Mouse (Mus musculus) limb, embryonic 14.5 days (tissue): Measurements from ENCODE around the gene Zbtb49. TPM values are rescaled to one million over a fixed set of nuclear protein-coding genes. Genes with fewer than 3 reads are reported as not detected.
A peak's percentile ranks its signal among the peaks of the same experiment; 100 is the strongest.

ENCODE experiments used
- ATAC-seq: fragments of 200-750 bp; cut with Nextera tagmentation; 2 replicates; pipeline ENCODE4 v1.8.0; 2017; ENCODE audit warnings: low read depth, moderate number of reproducible peaks, moderate TSS enrichment; ENCODE audit not compliant: low FRiP score
- DNase-seq: peaks from one replicate; pipeline ENCODE4 v3.0.0-alpha.2; 2015; ENCODE audit warnings: low spot score
- H3K27ac ChIP-seq: fragments of 300-500 bp; sonication (generic); replicated peaks from 2 replicates; pipeline ENCODE4 v1.5.1; 2014; ENCODE audit warnings: low read depth, mild to moderate bottlenecking, low read length, moderate library complexity, mixed read lengths
- H3K27me3 ChIP-seq: fragments of 300-500 bp; sonication (generic); 2 replicates; pipeline ENCODE4 v1.6.1; 2014; ENCODE audit warnings: low read length, mixed read lengths; ENCODE audit not compliant: control insufficient read depth, insufficient read depth
- H3K36me3 ChIP-seq: fragments of 300-500 bp; sonication (generic); 2 replicates; pipeline ENCODE4 v1.6.1; 2014; ENCODE audit warnings: mild to moderate bottlenecking, low read length, moderate library complexity, mixed read lengths; ENCODE audit not compliant: control insufficient read depth, insufficient read depth
- H3K4me1 ChIP-seq: fragments of 300-500 bp; sonication (generic); 2 replicates; pipeline ENCODE4 v1.6.1; 2014; ENCODE audit warnings: antibody characterized with exemption, low read length, mixed read lengths; ENCODE audit not compliant: control insufficient read depth, insufficient read depth
- H3K4me2 ChIP-seq: fragments of 300-500 bp; sonication (generic); replicated peaks from 2 replicates; pipeline ENCODE4 v1.6.1; 2014; ENCODE audit warnings: low read depth, mild to moderate bottlenecking, low read length, moderate library complexity; ENCODE audit not compliant: severe bottlenecking
- H3K4me3 ChIP-seq: fragments of 300-500 bp; sonication (generic); replicated peaks from 2 replicates; pipeline ENCODE4 v1.5.1; 2014; ENCODE audit warnings: low read length
- H3K9ac ChIP-seq: fragments of 300-500 bp; sonication (generic); 2 replicates; pipeline ENCODE4 v1.6.1; 2014; ENCODE audit warnings: mild to moderate bottlenecking, low read depth, low read length, moderate library complexity; ENCODE audit not compliant: severe bottlenecking
- H3K9me3 ChIP-seq: fragments of 300-500 bp; sonication (generic); 2 replicates; pipeline ENCODE4 v1.6.1; 2016; ENCODE audit warnings: low read length; ENCODE audit not compliant: control insufficient read depth
- POLR2A ChIP-seq: fragments of 200-500 bp; IDR thresholded peaks from 2 replicates; pipeline ENCODE4 v1.8.0; 2012; ENCODE audit warnings: inconsistent platforms, mild to moderate bottlenecking, moderate library complexity, borderline replicate concordance; ENCODE audit not compliant: insufficient read depth, insufficient read length; ENCODE audit errors: extremely low read depth
- WGBS: fragments of 180-500 bp; shearing (Covaris S2); extraction: QIAGEN DNeasy Blood & Tissue Kit; methylation state at CpG from one replicate; pipeline ENCODE4 v1.1.7; 2014; 5-methylcytosine and 5-hydroxymethylcytosine counted together
- polyA plus RNA-seq, 2 experiments: library from polyadenylated mRNA; depleted of rRNA in 1 of 2; stranded (reverse) in 1 of 2; unstranded in 1 of 2; fragments of >200 nt; fragmentation: Nextera tagmentation in 1 of 2; extraction: Ambion mirVana in 1 of 2; gene quantifications; 2 replicates each; pipeline versions ENCODE4 v1.2.1 to v1.2.3; 2012 to 2014

Gene Zbtb49
- polyA plus RNA-seq (2012; rRNA removed) (22.3 and 27.9 TPM in 2 replicates), polyA plus RNA-seq (2014; fragmentation: Nextera tagmentation; extraction: Ambion mirVana) (12.4 and 14.0 TPM in 2 replicates)

- WGBS = 0% methylated on average over 38 of the region's 55 CpGs
- Histone ChIP-seq H3K4me2 (peak within 1 kb of the TSS; percentile 86), H3K27me3 (no peaks in the 10 kb centered on the region), H3K4me1 (peaks cover 18% of the 10 kb centered on the region), H3K36me3 (peaks cover 36% of the 10 kb centered on the region), H3K9ac (peak within 1 kb of the TSS; percentile 81), H3K27ac (0 out of 2 replicates have a peak within 1 kb of the TSS, but pooled peaks have one; percentile 48), H3K9me3 (no peaks in the 10 kb centered on the region), H3K4me3 (peak within 1 kb of the TSS; percentile 90)
- peak; percentile 81; the same call in 1 of the 2 replicates for TF ChIP-seq POLR2A
- ATAC-seq (peak; percentile 92), DNase-seq (peak; percentile 84)
Measured at GRCm38 (mm10) chr5:38220328-38220912, at the start of gene Zbtb49, which contains the start of gene Lyar. Gene Zbtb49 (minus strand): TSS chr5:38220457. Gene Lyar (plus strand): TSS chr5:38220470.

GRCm38 (mm10) chr5:38260107-38260682 is 39.9 kb upstream of the Zbtb49 start, which contains the start of gene Tmem128:
Gene Tmem128 (plus strand): TSS chr5:38260185.
- Histone ChIP-seq H3K27ac (peak within 1 kb of the TSS; percentile 86), H3K27me3 (no peaks in the 10 kb centered on the region), H3K4me1 (0 out of 2 replicates have a peak, but pooled peaks cover 2% of the 10 kb centered on the region), H3K9ac (peak within 1 kb of the TSS; percentile 76), H3K9me3 (no peaks in the 10 kb centered on the region), H3K36me3 (peaks cover 30% of the 10 kb centered on the region), H3K4me3 (peak within 1 kb of the TSS; percentile 66), H3K4me2 (peak within 1 kb of the TSS; percentile 73)
- TF ChIP-seq POLR2A = peak; percentile 90; the same call in 1 of the 2 replicates
- under 1% methylated on average over 40 of the region's 40 CpGs for WGBS
- DNase-seq (peak; percentile 18), ATAC-seq (peak; percentile 81; the same call in 1 of the 2 replicates)

GRCm38 (mm10) chr5:38259455-38260106 is 39.3 kb upstream of the Zbtb49 start:
- no peak for TF ChIP-seq POLR2A
- Histone ChIP-seq H3K36me3 (peaks cover 24% of the 10 kb centered on the region), H3K9me3 (no peaks in the 10 kb centered on the region), H3K4me2 (peak overlapping the region; percentile 73), H3K4me1 (0 out of 2 replicates have a peak, but pooled peaks cover 2% of the 10 kb centered on the region), H3K4me3 (peak overlapping the region; percentile 66), H3K27me3 (no peaks in the 10 kb centered on the region), H3K27ac (peak overlapping the region; percentile 86), H3K9ac (peak overlapping the region; percentile 76)
- no peak for DNase-seq
- 46% methylated on average over 9 of the region's 9 CpGs for WGBS
- no peak; the same call in 1 of the 2 replicates for ATAC-seq

GRCm38 (mm10) chr5:38258773-38259146 is 38.5 kb upstream of the Zbtb49 start:
- H3K4me2 ChIP-seq = no peak overlapping the region
- WGBS = 90% methylated on average over 5 of the region's 5 CpGs
- H3K4me3 ChIP-seq = no peak overlapping the region
- no peak for ATAC-seq
- no peak for TF ChIP-seq POLR2A
- no peaks in the 10 kb centered on the region for H3K27me3 ChIP-seq
- DNase-seq = no peak
- no peak overlapping the region for H3K9ac ChIP-seq
- no peak overlapping the region for H3K27ac ChIP-seq
- no peaks in the 10 kb centered on the region for H3K9me3 ChIP-seq
- H3K4me1 ChIP-seq = 0 out of 2 replicates have a peak, but pooled peaks cover 2% of the 10 kb centered on the region
- H3K36me3 ChIP-seq = peaks cover 16% of the 10 kb centered on the region

DNA sequence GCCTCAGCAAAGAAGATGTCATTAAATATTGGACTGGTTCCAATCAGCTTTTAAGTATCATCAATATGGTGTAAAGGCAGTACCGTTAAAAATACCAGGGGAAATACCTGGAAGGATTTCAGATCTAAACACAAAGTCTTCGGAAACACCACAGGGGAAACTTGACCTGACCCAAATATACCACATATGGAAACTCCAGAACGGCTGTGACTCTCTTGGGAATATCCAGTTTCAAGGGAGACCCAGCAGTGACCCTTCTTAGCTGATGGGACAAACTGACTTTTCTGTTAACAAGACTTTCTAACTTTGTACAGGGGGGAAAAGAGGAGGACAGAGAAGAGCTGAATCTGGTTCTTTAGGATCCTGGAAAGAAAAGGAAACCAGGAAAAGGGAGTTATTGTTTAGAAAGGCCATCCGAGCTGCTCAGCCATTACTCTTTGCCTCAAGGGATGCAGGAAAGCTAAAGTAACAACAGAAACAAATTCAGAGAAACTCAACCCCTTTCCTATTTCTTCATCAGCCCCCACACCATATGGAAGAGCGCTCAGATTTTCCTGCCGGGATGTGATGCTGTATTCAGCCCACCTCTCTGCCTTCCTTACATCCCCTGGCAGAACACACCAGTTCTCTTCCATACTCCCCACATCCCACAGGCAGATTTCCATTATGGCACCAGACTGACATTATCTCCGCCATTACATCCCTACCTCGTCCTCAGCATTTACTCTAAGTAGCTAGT is 37.9 kb upstream of the Zbtb49 start:
- no peak for DNase-seq
- 71% methylated on average over 8 of the region's 8 CpGs for WGBS
- Histone ChIP-seq H3K27me3 (no peaks in the 10 kb centered on the region), H3K27ac (no peak overlapping the region), H3K4me2 (no peak overlapping the region), H3K9me3 (no peaks in the 10 kb centered on the region), H3K4me1 (0 out of 2 replicates have a peak, but pooled peaks cover 2% of the 10 kb centered on the region), H3K36me3 (peaks cover 10% of the 10 kb centered on the region), H3K4me3 (no peak overlapping the region), H3K9ac (no peak overlapping the region)
- ATAC-seq = peak; percentile 20; the same call in 1 of the 2 replicates
- TF ChIP-seq POLR2A = no peak
